Mouse (Mus musculus) kidney, adult 8-10 months (tissue): Measurements from ENCODE around the gene Rap2a.

Source experiments
- DNase-seq, 2 experiments: peaks; one replicate each; pipeline ENCODE4 v3.0.0; 2022

Rap2a gene

DNA sequence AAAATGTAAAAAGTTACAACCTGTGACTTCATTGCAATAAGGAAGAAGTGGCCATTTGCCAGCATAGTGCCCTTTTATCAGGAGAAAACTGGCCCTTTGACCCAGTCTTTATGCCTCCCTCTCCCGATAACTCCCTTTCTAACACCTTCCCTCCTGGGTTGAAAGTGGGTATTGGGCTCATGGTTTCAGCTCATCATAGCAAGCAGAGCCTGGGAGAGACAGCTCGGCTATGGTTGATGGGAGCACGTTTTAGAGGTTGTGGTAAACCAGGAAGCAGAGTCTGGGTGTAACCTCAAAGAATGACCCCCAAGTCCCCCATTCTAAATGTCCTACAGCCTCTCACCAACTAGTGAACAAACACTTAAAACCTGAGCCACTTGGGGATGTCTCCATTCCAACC is 64.7 kb downstream of the Rap2a start:
- no peak for DNase-seq

DNA sequence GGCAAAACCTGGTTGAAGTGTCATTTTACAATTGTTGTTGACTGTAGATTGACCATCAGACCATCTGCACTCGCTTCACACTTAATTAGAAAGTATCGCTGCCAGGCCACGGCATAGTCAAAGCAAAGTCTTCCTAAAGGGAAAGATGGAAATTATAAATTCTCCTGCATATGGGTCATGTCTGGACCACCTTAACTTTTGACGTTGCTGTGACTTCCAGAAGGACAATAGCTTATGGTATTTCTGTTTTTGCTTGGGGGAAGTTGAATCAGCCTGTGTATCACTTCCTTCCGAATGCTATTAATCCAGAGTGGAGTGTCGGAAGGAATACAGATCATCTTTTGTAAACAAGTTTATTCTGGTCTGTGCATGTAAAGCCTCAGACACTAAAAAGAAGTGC is 65.6 kb downstream of the Rap2a start:
- peak in 1 of 2 experiments; percentile 13 for DNase-seq

DNA sequence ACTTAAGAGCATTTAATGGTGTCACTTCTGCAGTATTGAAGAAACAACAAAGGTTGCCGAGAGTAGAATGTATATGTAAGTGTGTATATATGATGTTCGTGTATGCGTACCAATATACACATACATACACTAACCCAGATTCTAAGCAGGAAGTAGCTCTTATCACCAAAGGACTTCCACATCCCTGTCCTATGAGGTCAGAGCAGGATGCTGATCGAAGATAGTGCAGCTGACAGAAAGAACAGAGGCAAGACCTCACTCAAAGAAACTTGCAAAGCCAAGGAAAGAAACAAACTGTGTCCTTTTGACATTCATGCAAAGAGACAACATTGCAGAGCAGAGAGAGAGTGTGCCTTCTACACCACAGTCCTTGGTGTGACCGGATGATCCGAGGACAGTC is 66.3 kb downstream of the Rap2a start:
- DNase-seq = no peak

DNA sequence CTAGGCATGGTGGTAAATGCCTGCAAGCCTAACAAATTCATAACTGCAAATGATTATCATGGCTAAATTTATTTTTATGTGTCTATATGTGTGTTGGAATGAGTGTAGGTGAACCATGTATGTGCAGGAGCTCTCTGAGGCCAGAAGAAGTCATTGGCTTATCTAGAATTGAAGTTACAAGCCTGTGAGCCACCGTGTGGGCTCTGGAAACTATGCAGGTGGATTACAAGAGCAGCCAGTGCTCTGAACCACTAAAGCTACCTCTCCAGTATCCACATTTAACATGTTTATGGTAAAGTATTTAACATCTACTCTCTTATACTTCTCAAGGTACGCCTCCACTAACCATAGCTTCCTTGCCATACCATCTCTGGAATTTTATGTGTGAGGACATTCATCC is 66.7 kb downstream of the Rap2a start:
- DNase-seq = no peak
